Mouse (Mus musculus): ENCODE data around the gene Wipi2.

DNA sequence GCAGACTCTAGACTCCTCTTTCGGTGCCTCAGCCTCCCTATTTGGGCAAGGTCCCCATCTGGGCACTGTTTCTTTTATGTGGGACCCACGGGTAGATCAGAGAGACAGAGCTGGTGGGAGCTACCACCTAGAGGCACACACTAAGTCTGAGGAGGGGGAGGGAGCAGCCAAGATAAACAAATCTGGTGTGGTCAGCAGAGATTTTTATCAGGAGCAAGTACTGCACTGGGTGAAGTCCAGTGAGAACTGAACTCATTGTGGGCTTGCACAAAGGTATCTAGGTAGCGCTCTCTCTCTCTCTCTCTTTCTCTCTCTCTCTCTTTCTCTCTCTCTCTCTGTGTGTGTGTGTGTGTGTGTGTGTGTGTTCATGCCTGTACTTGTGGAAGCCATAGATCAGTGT, 13.0 kb upstream of the Wipi2 start:
- TF ChIP-seq CTCF (IDR thresholded peaks at IDR 0.05; ENCODE audit: low read depth, low read length) (no peak), GATA1 (IDR thresholded peaks at IDR 0.05; ENCODE audit: borderline replicate concordance, low read length) (no peak), POLR2AphosphoS5 (IDR thresholded peaks at IDR 0.05; ENCODE audit: insufficient replicate concordance, low read depth, low read length) (no peak)
